Mouse (Mus musculus): ENCODE results near the gene Smurf2. TPM values are rescaled to one million over a fixed set of nuclear protein-coding genes. Genes with fewer than 3 reads are reported as not detected.

Smurf2 gene
- total and polyA plus RNA-seq, 3 experiments: 9.5 to 41.0 (median 39.9) TPM

GRCm38 (mm10) chr11:106778589-106779387, 141.7 kb downstream of the Smurf2 start:
- Histone ChIP-seq H3K27ac (peak overlapping the region; percentile 83), H3K36me3 (ENCODE audit: control insufficient read depth, insufficient read depth, low read length) (peaks cover 38% of the 10 kb centered on the region), H3K27me3 (ENCODE audit: control insufficient read depth, insufficient read depth, low read length) (no peaks in the 10 kb centered on the region), H3K4me3 (peak overlapping the region; percentile 63), H3K79me2 (replicated peaks; ENCODE audit: control insufficient read depth, insufficient read depth, low read length) (no peaks in the 10 kb centered on the region), H3K4me1 (ENCODE audit: control insufficient read depth, insufficient read depth, low read length) (peaks cover 4% of the 10 kb centered on the region), H3K9ac (ENCODE audit: low read depth, low read length) (peak overlapping the region; percentile 95)
- DNase-seq: no peak
- 2% methylated on average over 39 of the region's 39 CpGs for WGBS
- intact Hi-C loops (cut with DNase I): loop anchor here (1.0 kb wide), 1 partner anchor 10 kb away; no protein-coding TSS in a partner anchor
- TF ChIP-seq EP300 (IDR thresholded peaks at IDR 0.05; ENCODE audit: insufficient read depth, low read depth, low read length): no peak
- 0 out of 2 replicates have a peak, but pooled peaks have one; percentile 19 for TF ChIP-seq POLR2A (IDR thresholded peaks at IDR 0.05; ENCODE audit: insufficient read depth, low read depth, low read length)
- TF ChIP-seq CTCF (IDR thresholded peaks at IDR 0.05): peak; percentile 9

GRCm38 (mm10) chr11:106778132-106778531, 142.4 kb downstream of the Smurf2 start:
- peaks cover 4% of the 10 kb centered on the region for H3K4me1 ChIP-seq (ENCODE audit: control insufficient read depth, insufficient read depth, low read length)
- no peak for DNase-seq
- H3K36me3 ChIP-seq (ENCODE audit: control insufficient read depth, insufficient read depth, low read length): peaks cover 32% of the 10 kb centered on the region
- no peak overlapping the region for H3K27ac ChIP-seq
- intact Hi-C loops (cut with DNase I): no loop called here
- no peak for TF ChIP-seq POLR2A (IDR thresholded peaks at IDR 0.05; ENCODE audit: insufficient read depth, low read depth, low read length)
- TF ChIP-seq EP300 (IDR thresholded peaks at IDR 0.05; ENCODE audit: insufficient read depth, low read depth, low read length): no peak
- no peak for TF ChIP-seq CTCF (IDR thresholded peaks at IDR 0.05)
- H3K9ac ChIP-seq (ENCODE audit: low read depth, low read length): no peak overlapping the region
- H3K79me2 ChIP-seq (replicated peaks; ENCODE audit: control insufficient read depth, insufficient read depth, low read length): no peaks in the 10 kb centered on the region
- 90% methylated on average over 7 of the region's 7 CpGs for whole genome bisulfite sequencing
- no peaks in the 10 kb centered on the region for H3K27me3 ChIP-seq (ENCODE audit: control insufficient read depth, insufficient read depth, low read length)
- no peak overlapping the region for H3K4me3 ChIP-seq

- no peak overlapping the region for H3K4me3 ChIP-seq
- intact Hi-C loops (cut with DNase I): no loop called here
- TF ChIP-seq POLR2A (IDR thresholded peaks at IDR 0.05; ENCODE audit: insufficient read depth, low read depth, low read length) (no peak), EP300 (IDR thresholded peaks at IDR 0.05; ENCODE audit: insufficient read depth, low read depth, low read length) (no peak), CTCF (IDR thresholded peaks at IDR 0.05) (no peak)
- H3K27me3 ChIP-seq (ENCODE audit: control insufficient read depth, insufficient read depth, low read length): no peaks in the 10 kb centered on the region
- peaks cover 24% of the 10 kb centered on the region for H3K36me3 ChIP-seq (ENCODE audit: control insufficient read depth, insufficient read depth, low read length)
- no peak overlapping the region for H3K9ac ChIP-seq (ENCODE audit: low read depth, low read length)
- no peaks in the 10 kb centered on the region for H3K79me2 ChIP-seq (replicated peaks; ENCODE audit: control insufficient read depth, insufficient read depth, low read length)
- 92% methylated on average over 3 of the region's 3 CpGs for WGBS
- H3K27ac ChIP-seq: no peak overlapping the region
- no peak for DNase-seq
- H3K4me1 ChIP-seq (ENCODE audit: control insufficient read depth, insufficient read depth, low read length): peaks cover 3% of the 10 kb centered on the region; the same call in 1 of the 2 replicates
Measured at GRCm38 (mm10) chr11:106777395-106777794, 143.1 kb downstream of the Smurf2 start.

GRCm38 (mm10) chr11:106776960-106777359, 143.6 kb downstream of the Smurf2 start:
- peaks cover 20% of the 10 kb centered on the region for H3K36me3 ChIP-seq (ENCODE audit: control insufficient read depth, insufficient read depth, low read length)
- peaks cover 3% of the 10 kb centered on the region; the same call in 1 of the 2 replicates for H3K4me1 ChIP-seq (ENCODE audit: control insufficient read depth, insufficient read depth, low read length)
- no peak overlapping the region for H3K27ac ChIP-seq
- no peak overlapping the region for H3K9ac ChIP-seq (ENCODE audit: low read depth, low read length)
- H3K27me3 ChIP-seq (ENCODE audit: control insufficient read depth, insufficient read depth, low read length): no peaks in the 10 kb centered on the region
- DNase-seq: no peak
- no peak overlapping the region for H3K4me3 ChIP-seq
- 88% methylated on average over 4 of the region's 4 CpGs for WGBS
- TF ChIP-seq EP300 (IDR thresholded peaks at IDR 0.05; ENCODE audit: insufficient read depth, low read depth, low read length) (no peak), POLR2A (IDR thresholded peaks at IDR 0.05; ENCODE audit: insufficient read depth, low read depth, low read length) (no peak)
- no peaks in the 10 kb centered on the region for H3K79me2 ChIP-seq (replicated peaks; ENCODE audit: control insufficient read depth, insufficient read depth, low read length)
- intact Hi-C loops (cut with DNase I): no loop called here

- intact Hi-C loops (cut with DNase I): no loop called here
- Histone ChIP-seq H3K4me1 (ENCODE audit: control insufficient read depth, insufficient read depth, low read length) (no peaks in the 10 kb centered on the region), H3K79me2 (replicated peaks; ENCODE audit: control insufficient read depth, insufficient read depth, low read length) (no peaks in the 10 kb centered on the region), H3K27me3 (ENCODE audit: control insufficient read depth, insufficient read depth, low read length) (no peaks in the 10 kb centered on the region), H3K36me3 (ENCODE audit: control insufficient read depth, insufficient read depth, low read length) (peaks cover 2% of the 10 kb centered on the region), H3K9ac (ENCODE audit: low read depth, low read length) (no peak overlapping the region), H3K27ac (no peak overlapping the region), H3K4me3 (no peak overlapping the region)
- no peak for TF ChIP-seq EP300 (IDR thresholded peaks at IDR 0.05; ENCODE audit: insufficient read depth, low read depth, low read length)
- TF ChIP-seq POLR2A (IDR thresholded peaks at IDR 0.05; ENCODE audit: insufficient read depth, low read depth, low read length): no peak
- TF ChIP-seq CTCF (IDR thresholded peaks at IDR 0.05): no peak
- no peak for DNase-seq
- WGBS: 93% methylated on average over 9 of the region's 9 CpGs
Measured at GRCm38 (mm10) chr11:106773061-106773460, 147.5 kb downstream of the Smurf2 start.
